Mouse (Mus musculus) liver, adult 2 months (tissue): ENCODE results near the gene Gp1bb. TPM values are rescaled to one million over a fixed set of nuclear protein-coding genes. Genes with fewer than 3 reads are reported as not detected.

Experiments
- DNase-seq: peaks from one replicate; pipeline ENCODE4 v3.0.0-alpha.2; 2011; ENCODE audit warnings: low read depth, low spot score; ENCODE audit errors: extremely low read depth
- H3K27ac ChIP-seq: fragments of 200-500 bp; replicated peaks from 2 replicates; pipeline ENCODE4 v1.5.1; 2012; ENCODE audit warnings: low read depth, mild to moderate bottlenecking, control low read depth, inconsistent platforms, low read length; ENCODE audit not compliant: insufficient read depth
- H3K27me3 ChIP-seq: fragments of 200-500 bp; 2 replicates; pipeline ENCODE4 v1.6.1; 2012; ENCODE audit warnings: mild to moderate bottlenecking, moderate library complexity, low read length, inconsistent platforms; ENCODE audit not compliant: control insufficient read depth, insufficient read depth
- H3K36me3 ChIP-seq: fragments of 200-500 bp; 2 replicates; pipeline ENCODE4 v1.6.1; 2012; ENCODE audit warnings: low read length, inconsistent platforms; ENCODE audit not compliant: control insufficient read depth, insufficient read depth
- H3K4me1 ChIP-seq: fragments of 200-500 bp; 2 replicates; pipeline ENCODE4 v1.6.1; 2011; ENCODE audit warnings: low read length; ENCODE audit not compliant: control insufficient read depth, insufficient read depth
- H3K4me3 ChIP-seq: fragments of 200-500 bp; 2 replicates; pipeline ENCODE4 v1.5.1; 2011; ENCODE audit warnings: low read depth, mild to moderate bottlenecking, control low read depth, low read length, moderate library complexity; ENCODE audit not compliant: insufficient read depth
- H3K79me2 ChIP-seq: fragments of 200-500 bp; 2 replicates; pipeline ENCODE4 v1.6.1; 2012; ENCODE audit warnings: inconsistent platforms, mild to moderate bottlenecking, low read length, moderate library complexity; ENCODE audit not compliant: control insufficient read depth, insufficient read depth
- H3K9ac ChIP-seq: fragments of 200-500 bp; 2 replicates; pipeline ENCODE4 v1.6.1; 2012; ENCODE audit warnings: low read depth, mild to moderate bottlenecking, control low read depth, inconsistent platforms, low read length
- CTCF ChIP-seq: fragments of 200-500 bp; IDR thresholded peaks from 2 replicates; pipeline ENCODE4 v1.5.1; 2011; ENCODE audit warnings: low read depth, low read length, control low read depth
- POLR2A ChIP-seq: fragments of 200-500 bp; IDR thresholded peaks from 2 replicates; pipeline ENCODE4 v1.6.1; 2011; ENCODE audit warnings: low read length, control low read depth; ENCODE audit not compliant: insufficient read depth; ENCODE audit errors: extremely low read depth
- WGBS: fragments of 180-500 bp; shearing (Covaris S2); methylation state at CpG from one replicate; pipeline ENCODE4 v1.1.7; 2018; 5-methylcytosine and 5-hydroxymethylcytosine counted together
- polyA plus RNA-seq: library from polyadenylated mRNA; depleted of rRNA; stranded (reverse); fragments of >200 nt; gene quantifications from 2 replicates; pipeline ENCODE4 v1.2.3, GENCODE M21; 2012
- total RNA-seq: library from RNA; depleted of rRNA; stranded (reverse); fragments of >200 nt; gene quantifications from 2 replicates; pipeline ENCODE4 v1.2.3, GENCODE M21; 2014

The Gp1bb gene
- total and polyA plus RNA-seq, 2 experiments = not detected

- no peak overlapping the region for H3K9ac ChIP-seq
- H3K4me1 ChIP-seq = peaks cover 2% of the 10 kb centered on the region
- H3K4me3 ChIP-seq = no peak overlapping the region
- no peak for DNase-seq
- no peak overlapping the region for H3K27ac ChIP-seq
- H3K27me3 ChIP-seq = peaks cover 13% of the 10 kb centered on the region
- H3K36me3 ChIP-seq = no peaks in the 10 kb centered on the region
- 65% methylated on average over 3 of the region's 3 CpGs for WGBS
- no peak for TF ChIP-seq POLR2A
- TF ChIP-seq CTCF = no peak
- H3K79me2 ChIP-seq = no peaks in the 10 kb centered on the region
Measured at GRCm38 (mm10) chr16:18627163-18627562, 5.0 kb upstream of the Gp1bb start.

- DNase-seq = peak; percentile 21
- Histone ChIP-seq H3K4me1 (peaks cover 2% of the 10 kb centered on the region), H3K27me3 (peaks cover 15% of the 10 kb centered on the region), H3K27ac (no peak within 1 kb of the TSS), H3K4me3 (peak within 1 kb of the TSS; percentile 43; the same call in 1 of the 2 replicates), H3K36me3 (no peaks in the 10 kb centered on the region), H3K9ac (peak within 1 kb of the TSS; percentile 52), H3K79me2 (no peaks in the 10 kb centered on the region)
- TF ChIP-seq POLR2A = no peak
- TF ChIP-seq CTCF = peak; percentile 88
- 1% methylated on average over 55 of the region's 65 CpGs for WGBS
Measured at GRCm38 (mm10) chr16:18626376-18626878, 4.2 kb upstream of the Gp1bb start, which contains the start of gene Gm49601. Gm49601 (minus strand) TSS chr16:18626427.

- peaks cover 21% of the 10 kb centered on the region for H3K27me3 ChIP-seq
- no peaks in the 10 kb centered on the region for H3K79me2 ChIP-seq
- H3K4me1 ChIP-seq = peaks cover 2% of the 10 kb centered on the region
- no peak for DNase-seq
- H3K36me3 ChIP-seq = no peaks in the 10 kb centered on the region
- H3K4me3 ChIP-seq = peak overlapping the region; percentile 43; the same call in 1 of the 2 replicates
- no peak for TF ChIP-seq CTCF
- no peak for TF ChIP-seq POLR2A
- WGBS = 21% methylated on average over 26 of the region's 26 CpGs
- no peak overlapping the region for H3K27ac ChIP-seq
- peak overlapping the region; percentile 52 for H3K9ac ChIP-seq
Measured at GRCm38 (mm10) chr16:18625791-18626311, 3.6 kb upstream of the Gp1bb start.

- TF ChIP-seq POLR2A = no peak
- no peak for TF ChIP-seq CTCF
- no peak overlapping the region for H3K9ac ChIP-seq
- DNase-seq = no peak
- H3K27me3 ChIP-seq = peaks cover 23% of the 10 kb centered on the region
- no peaks in the 10 kb centered on the region for H3K79me2 ChIP-seq
- WGBS = 74% methylated on average over 14 of the region's 14 CpGs
- no peak overlapping the region for H3K27ac ChIP-seq
- peaks cover 2% of the 10 kb centered on the region for H3K4me1 ChIP-seq
- no peak overlapping the region for H3K4me3 ChIP-seq
- no peaks in the 10 kb centered on the region for H3K36me3 ChIP-seq
Measured at GRCm38 (mm10) chr16:18625097-18625496, 2.9 kb upstream of the Gp1bb start.

- peaks cover 2% of the 10 kb centered on the region for H3K4me1 ChIP-seq
- no peaks in the 10 kb centered on the region for H3K79me2 ChIP-seq
- peaks cover 23% of the 10 kb centered on the region for H3K27me3 ChIP-seq
- H3K36me3 ChIP-seq = no peaks in the 10 kb centered on the region
- WGBS = 71% methylated on average over 15 of the region's 15 CpGs
- no peak overlapping the region for H3K27ac ChIP-seq
- H3K9ac ChIP-seq = no peak overlapping the region
- TF ChIP-seq POLR2A = no peak
- no peak for TF ChIP-seq CTCF
- no peak for DNase-seq
- H3K4me3 ChIP-seq = no peak overlapping the region
Measured at GRCm38 (mm10) chr16:18624641-18625040, 2.4 kb upstream of the Gp1bb start.

- H3K9ac ChIP-seq = no peak overlapping the region
- no peak overlapping the region for H3K4me3 ChIP-seq
- WGBS = 78% methylated on average over 15 of the region's 15 CpGs
- peaks cover 23% of the 10 kb centered on the region for H3K27me3 ChIP-seq
- no peaks in the 10 kb centered on the region for H3K79me2 ChIP-seq
- no peak overlapping the region for H3K27ac ChIP-seq
- no peak for TF ChIP-seq POLR2A
- TF ChIP-seq CTCF = no peak
- peaks cover 2% of the 10 kb centered on the region for H3K4me1 ChIP-seq
- no peaks in the 10 kb centered on the region for H3K36me3 ChIP-seq
- no peak for DNase-seq
Measured at GRCm38 (mm10) chr16:18623751-18624540, 1.7 kb upstream of the Gp1bb start.
